Mouse (Mus musculus) T-helper 2 cell (primary cell): ENCODE measurements around the gene Bad.

ENCODE experiments used
- in situ Hi-C: fragments of 300-600 bp; cut with MboI, MseI; formaldehyde crosslinking; loops from one replicate; pipeline ENCODE4 v1.15.1; 2025; ENCODE audit warnings: high pct_unique_total_duplicates

Bad gene

GRCm38 (mm10) chr19:6981465-6981864 lies 39.8 kb downstream of the Bad start:
- in situ Hi-C loops, result no loop called here

DNA sequence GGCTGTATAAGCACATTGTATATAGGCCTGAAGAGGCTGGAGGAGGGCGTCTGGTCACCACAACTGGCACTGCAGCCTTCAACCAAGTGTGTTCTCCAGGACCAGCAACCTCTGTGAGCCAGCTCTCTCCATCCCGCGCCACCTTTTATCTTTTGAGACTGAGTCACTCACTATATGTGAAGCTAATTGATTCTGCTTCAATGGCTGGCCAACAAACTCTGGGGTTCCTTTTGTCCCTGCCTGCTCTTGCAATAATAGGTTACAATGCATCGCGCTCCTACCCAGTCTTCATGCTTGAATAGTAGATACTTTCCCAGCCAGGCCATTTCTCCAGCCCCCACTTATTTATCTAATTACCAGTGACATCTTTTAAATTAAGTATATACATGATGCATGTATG lies 42.0 kb downstream of the Bad start:
- in situ Hi-C loops, result no loop called here

GRCm38 (mm10) chr19:6985300-6985699 lies 43.6 kb downstream of the Bad start:
- in situ Hi-C loops, result no loop called here

DNA sequence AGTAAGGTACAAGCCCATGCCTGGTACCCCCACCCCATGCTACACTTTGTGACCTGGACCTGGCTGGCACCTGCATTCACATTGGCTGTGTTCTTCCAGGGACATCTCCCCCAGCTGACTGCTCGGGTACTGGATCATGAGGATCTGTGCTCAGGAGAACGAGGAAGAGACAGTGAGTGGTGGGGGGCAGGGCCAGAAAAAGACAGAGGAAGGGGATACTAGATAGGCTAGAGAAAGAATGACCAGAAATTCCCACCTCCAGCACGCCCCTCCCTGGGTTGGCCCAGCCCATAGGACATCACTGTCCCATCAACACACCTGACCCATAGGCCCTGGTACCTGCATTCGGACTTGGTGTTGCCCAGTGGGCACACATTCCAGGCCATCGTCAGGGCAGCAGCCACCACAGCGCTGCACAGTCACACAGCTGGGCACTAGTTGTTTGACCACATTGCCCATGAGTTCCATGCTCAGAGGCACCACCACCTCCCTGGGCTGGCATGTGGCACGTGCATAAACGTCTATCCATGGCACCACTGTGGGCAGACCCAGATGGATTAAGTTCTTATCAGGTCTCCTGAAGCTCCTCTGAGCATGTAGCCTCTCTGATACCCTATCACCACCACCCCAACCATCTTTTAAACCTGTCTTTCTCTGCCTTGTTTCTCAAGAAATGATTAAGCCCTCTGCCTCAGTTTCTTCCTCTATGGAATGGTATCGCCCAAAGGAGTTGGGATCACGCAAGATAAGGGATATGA lies 44.5 kb downstream of the Bad start:
- in situ Hi-C loops, result no loop called here

- in situ Hi-C loops, result no loop called here
Measured at GRCm38 (mm10) chr19:6987061-6987903, 45.6 kb downstream of the Bad start, which contains the start of gene Vegfb. TSS of gene Vegfb (minus strand) at chr19:6987651.

- in situ Hi-C loops, result no loop called here
Measured at GRCm38 (mm10) chr19:6987904-6988285, 46.2 kb downstream of the Bad start.

- in situ Hi-C loops, result no loop called here
Measured at GRCm38 (mm10) chr19:6989251-6989650, 47.6 kb downstream of the Bad start.

DNA sequence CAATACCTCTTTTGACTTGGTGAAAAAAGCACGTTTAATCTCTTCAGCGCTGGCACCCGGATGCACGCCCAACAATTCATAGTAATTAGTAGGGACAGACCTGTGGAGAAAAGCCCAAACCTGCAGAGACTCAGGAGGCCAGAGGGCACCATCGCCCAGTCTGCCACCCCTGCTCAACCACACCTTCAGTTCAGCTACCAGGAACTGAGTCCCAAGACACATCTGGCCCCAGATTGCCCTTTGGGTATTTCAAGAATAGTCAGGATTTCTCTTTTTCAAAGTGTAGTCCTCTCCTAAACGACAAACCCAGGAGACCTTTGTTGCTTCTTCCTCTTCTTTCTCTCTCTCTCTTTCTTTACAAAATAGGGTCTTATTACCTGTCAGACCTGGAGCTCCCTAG lies 49.1 kb downstream of the Bad start:
- in situ Hi-C loops, result loop anchor here (10.0 kb wide), 1 partner anchor 1754 kb away; the partner anchor contains the start of genes 1700092M07Rik and Stx5a

DNA sequence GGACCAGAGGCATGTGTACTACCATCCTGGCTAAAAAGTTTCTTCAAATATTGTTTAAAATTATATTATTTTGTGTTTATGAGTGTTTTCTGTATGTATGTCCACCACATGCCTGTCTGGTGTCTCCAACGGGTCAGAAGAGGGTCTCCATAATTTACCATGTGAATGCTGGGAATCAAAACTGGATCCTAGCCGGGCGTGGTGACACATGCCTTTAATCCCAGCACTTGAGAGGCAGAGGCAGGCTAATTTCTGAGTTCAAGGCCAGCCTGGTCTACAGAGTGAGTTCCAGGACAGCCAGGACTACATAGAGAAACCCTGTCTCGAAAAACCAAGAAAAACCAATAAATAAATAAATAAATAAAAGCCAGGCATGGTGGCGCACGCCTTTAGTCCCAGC lies 49.5 kb downstream of the Bad start:
- in situ Hi-C loops, result loop anchor here (10.0 kb wide), 1 partner anchor 1754 kb away; the partner anchor contains the start of genes 1700092M07Rik and Stx5a

DNA sequence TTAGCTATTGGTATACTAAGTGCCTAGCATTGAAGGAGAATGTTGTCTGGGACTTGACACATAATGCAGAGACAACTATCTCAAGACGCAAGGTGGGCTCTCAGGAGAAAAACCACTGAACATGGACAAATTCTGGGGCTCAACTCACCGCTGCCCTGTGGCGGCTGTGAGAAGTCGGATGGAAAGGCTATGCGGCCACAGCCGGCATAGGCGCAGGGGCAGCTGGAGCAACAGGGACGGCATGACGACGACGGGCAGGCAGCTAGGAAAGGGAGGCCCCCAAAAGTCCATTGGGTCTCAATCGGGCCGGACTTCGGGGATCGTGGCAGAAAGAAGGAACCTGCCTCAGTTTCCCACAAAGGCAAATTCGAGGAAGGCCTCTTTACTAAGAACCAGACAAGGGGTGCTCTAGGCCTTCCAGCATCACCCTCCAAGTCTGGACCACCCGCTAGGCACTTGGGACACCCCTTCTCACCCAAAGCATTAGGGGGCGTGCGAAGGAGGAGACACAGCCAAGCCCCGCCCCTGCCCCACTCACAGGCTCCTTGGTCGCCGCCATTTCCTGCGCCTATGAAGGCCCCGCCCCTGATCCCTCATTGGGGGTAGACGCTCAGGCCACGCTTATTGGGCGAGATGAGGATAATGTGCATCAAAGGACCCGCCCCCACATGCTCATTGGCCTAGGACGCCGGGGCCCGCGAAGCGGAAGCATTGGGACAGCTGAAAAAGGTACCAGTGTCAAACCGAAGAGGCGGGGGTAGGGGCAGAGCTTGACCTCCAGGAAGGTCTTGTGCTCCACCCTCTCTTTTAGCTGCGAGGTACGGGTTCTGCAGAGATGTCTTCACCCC lies 50.6 kb downstream of the Bad start, which contains the start of gene Dnajc4:
Gene Dnajc4 (minus strand): TSS at position 562 of the 848 bp plus-strand sequence.
- in situ Hi-C loops, result loop anchor here (10.0 kb wide), 1 partner anchor 1753 kb away; the partner anchor contains the start of genes 1700092M07Rik and Stx5a

- in situ Hi-C loops, result loop anchor here (10.0 kb wide), 1 partner anchor 1752 kb away; the partner anchor contains the start of genes 1700092M07Rik and Stx5a
Measured at GRCm38 (mm10) chr19:6993011-6993770, 51.5 kb downstream of the Bad start.

- in situ Hi-C loops, result loop anchor here (10.0 kb wide), 1 partner anchor 1751 kb away; the partner anchor contains the start of genes 1700092M07Rik and Stx5a
Measured at GRCm38 (mm10) chr19:6994002-6994401, 52.3 kb downstream of the Bad start.

GRCm38 (mm10) chr19:6994489-6994888 lies 52.8 kb downstream of the Bad start:
- in situ Hi-C loops, result loop anchor here (10.0 kb wide), 1 partner anchor 1750 kb away; the partner anchor contains the start of genes 1700092M07Rik and Stx5a

- in situ Hi-C loops, result loop anchor here (10.0 kb wide), 1 partner anchor 1749 kb away; the partner anchor contains the start of genes 1700092M07Rik and Stx5a
Measured at GRCm38 (mm10) chr19:6995255-6995991, 53.8 kb downstream of the Bad start.

DNA sequence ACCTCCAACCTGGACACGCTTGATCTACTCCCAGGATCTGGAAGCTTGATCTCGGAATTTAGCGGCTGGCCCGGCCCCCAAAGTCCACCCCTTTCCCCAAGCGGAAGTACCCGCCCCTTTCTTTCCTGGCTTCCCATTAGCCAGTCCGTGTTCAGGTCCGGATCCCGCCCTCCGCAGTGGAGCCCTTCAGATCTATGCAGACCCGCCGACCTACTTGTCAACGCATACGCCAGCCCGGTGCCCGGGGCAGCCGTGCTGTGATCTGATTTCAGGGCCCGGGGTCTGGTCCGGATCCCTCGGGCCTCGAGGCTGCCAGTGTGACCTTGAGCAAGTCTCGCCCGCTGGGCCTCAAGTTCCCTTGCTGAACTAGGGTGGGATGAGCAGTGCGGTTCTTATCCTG lies 54.3 kb downstream of the Bad start, which contains the start of the genes Nudt22 and Trpt1:
Gene Nudt22 (minus strand): TSS at position 112 of the 400 bp plus-strand sequence.
Gene Trpt1 (plus strand): TSS at position 126 of the 400 bp plus-strand sequence.
- in situ Hi-C loops, result loop anchor here (10.0 kb wide), 1 partner anchor 1749 kb away; the partner anchor contains the start of genes 1700092M07Rik and Stx5a

GRCm38 (mm10) chr19:6997721-6998290 lies 56.1 kb downstream of the Bad start:
- in situ Hi-C loops, result loop anchor here (10.0 kb wide), 1 partner anchor 1747 kb away; the partner anchor contains the start of genes 1700092M07Rik and Stx5a

- in situ Hi-C loops, result loop anchor here (10.0 kb wide), 1 partner anchor 1745 kb away; the partner anchor contains the start of genes 1700092M07Rik and Stx5a
Measured at GRCm38 (mm10) chr19:6999360-7000063, 57.9 kb downstream of the Bad start.
